Mouse (Mus musculus) stomach, postnatal 0 days (tissue): Measurements from ENCODE around the gene Nell2. TPM values are rescaled to one million over a fixed set of nuclear protein-coding genes. Genes with fewer than 3 reads are reported as not detected.

Experiments used
- ATAC-seq: fragments of 200-750 bp; cut with Nextera tagmentation; 2 replicates; pipeline ENCODE4 v1.8.0; 2017; ENCODE audit not compliant: low FRiP score, low TSS enrichment
- DNase-seq: peaks from one replicate; pipeline ENCODE4 v3.0.0-alpha.2; 2016; ENCODE audit warnings: low spot score
- H3K27ac ChIP-seq: fragments of 300-500 bp; sonication (generic); replicated peaks from 2 replicates; pipeline ENCODE4 v1.5.1; 2014; ENCODE audit warnings: mild to moderate bottlenecking, control low read depth
- H3K27me3 ChIP-seq: fragments of 300-500 bp; sonication (generic); 2 replicates; pipeline ENCODE4 v1.6.1; 2014; ENCODE audit warnings: low read length; ENCODE audit not compliant: control insufficient read depth, insufficient read depth
- H3K36me3 ChIP-seq: fragments of 300-500 bp; sonication (generic); 2 replicates; pipeline ENCODE4 v1.6.1; 2014; ENCODE audit warnings: low read length, mixed read lengths; ENCODE audit not compliant: control insufficient read depth, insufficient read depth
- H3K4me1 ChIP-seq: fragments of 300-500 bp; sonication (generic); replicated peaks from 2 replicates; pipeline ENCODE4 v1.6.1; 2014; ENCODE audit warnings: antibody characterized with exemption; ENCODE audit not compliant: control insufficient read depth, insufficient read depth
- H3K4me2 ChIP-seq: fragments of 300-500 bp; sonication (generic); replicated peaks from 2 replicates; pipeline ENCODE4 v1.6.1; 2014; ENCODE audit warnings: low read depth, mild to moderate bottlenecking, control low read depth, moderate library complexity
- H3K4me3 ChIP-seq: fragments of 300-500 bp; sonication (generic); 2 replicates; pipeline ENCODE4 v1.5.1; 2014; ENCODE audit warnings: low read depth, low read length, control low read depth
- H3K9ac ChIP-seq: fragments of 300-500 bp; sonication (generic); 2 replicates; pipeline ENCODE4 v1.6.1; 2014; ENCODE audit warnings: mild to moderate bottlenecking, low read length, control low read depth, mixed read lengths
- H3K9me3 ChIP-seq: fragments of 300-500 bp; sonication (generic); 2 replicates; pipeline ENCODE4 v1.6.1; 2016; ENCODE audit warnings: low read length; ENCODE audit not compliant: control insufficient read depth
- CTCF ChIP-seq: IDR thresholded peaks from 2 replicates; pipeline ENCODE4 v1.5.1; 2016; ENCODE audit warnings: antibody characterized with exemption, low read depth, mild to moderate bottlenecking, moderate library complexity
- EP300 ChIP-seq: optimal IDR thresholded peaks from 2 replicates; pipeline ENCODE3; 2016; ENCODE audit warnings: antibody characterized with exemption
- WGBS: fragments of 180-500 bp; shearing (Covaris S2); extraction: QIAGEN DNeasy Blood & Tissue Kit; methylation state at CpG from one replicate; pipeline ENCODE4 v1.1.7; 2014; 5-methylcytosine and 5-hydroxymethylcytosine counted together
- polyA plus RNA-seq: library from polyadenylated mRNA; unstranded; fragments of >200 nt; fragmentation: Nextera tagmentation; extraction: Ambion mirVana; gene quantifications from 2 replicates; pipeline ENCODE4 v1.2.1, GENCODE M21; 2015

The Nell2 gene
- polyA plus RNA-seq, 1 experiment from 2014 or later = 5.8 TPM

GRCm38 (mm10) chr15:95028862-95029486 is 499.4 kb downstream of the Nell2 start:
- Histone ChIP-seq H3K4me1 (no peaks in the 10 kb centered on the region), H3K4me3 (no peak overlapping the region), H3K9ac (no peak overlapping the region), H3K27ac (no peak overlapping the region), H3K27me3 (no peaks in the 10 kb centered on the region), H3K36me3 (no peaks in the 10 kb centered on the region), H3K9me3 (no peaks in the 10 kb centered on the region), H3K4me2 (no peak overlapping the region)
- ATAC-seq (no peak), DNase-seq (no peak)
- TF ChIP-seq EP300 (no peak), CTCF (no peak)
- 84% methylated on average over 13 of the region's 13 CpGs for WGBS

Other genes starting within 250 kb of the Nell2 start
- not detected in 2 replicates for gene Dbx2, start 127.4 kb upstream of the Nell2 start, polyA plus RNA-seq